Mouse (Mus musculus) embryonic fibroblast, embryonic 13.5 days (primary cell): ENCODE results near the gene Aicda.

Source experiments
- CTCF ChIP-seq: IDR thresholded peaks from 2 replicates; pipeline ENCODE4 v1.5.1; 2011; ENCODE audit warnings: mild to moderate bottlenecking, control low read depth, low read length, moderate library complexity, borderline replicate concordance; ENCODE audit not compliant: insufficient read depth
- POLR2A ChIP-seq: IDR thresholded peaks from 2 replicates; pipeline ENCODE4 v1.6.1; 2011; ENCODE audit warnings: low read depth, mild to moderate bottlenecking, control low read depth, low read length, moderate library complexity

GRCm38 (mm10) chr6:122565070-122565784 lies 11.6 kb downstream of the Aicda start:
- TF ChIP-seq POLR2A = no peak
- TF ChIP-seq CTCF = no peak
